Mouse (Mus musculus) fat pad, adult 2 months (tissue): ENCODE results near the gene 3110018I06Rik.

ENCODE experiments used
- DNase-seq: peaks from one replicate; pipeline ENCODE4 v3.0.0-alpha.2; 2011; ENCODE audit warnings: low read depth, low spot score; ENCODE audit errors: extremely low read depth

The 3110018I06Rik gene

GRCm38 (mm10) chr12:107488371-107488770 lies at the start of gene 3110018I06Rik:
3110018I06Rik (plus strand) TSS chr12:107488632.
- peak; percentile 67 for DNase-seq

- DNase-seq, result no peak
Measured at GRCm38 (mm10) chr12:107444681-107445080, 43.8 kb upstream of the 3110018I06Rik start.

- DNase-seq, result no peak
Measured at GRCm38 (mm10) chr12:107457835-107458234, 30.6 kb upstream of the 3110018I06Rik start.

GRCm38 (mm10) chr12:107464731-107465130 lies 23.7 kb upstream of the 3110018I06Rik start:
- DNase-seq, result no peak

GRCm38 (mm10) chr12:107476441-107477291 lies 11.8 kb upstream of the 3110018I06Rik start:
- no peak for DNase-seq

GRCm38 (mm10) chr12:107479350-107479749 lies 9.1 kb upstream of the 3110018I06Rik start:
- no peak for DNase-seq

GRCm38 (mm10) chr12:107483031-107483430 lies 5.4 kb upstream of the 3110018I06Rik start:
- no peak for DNase-seq

- no peak for DNase-seq
Measured at GRCm38 (mm10) chr12:107491344-107491743, 2.9 kb downstream of the 3110018I06Rik start.

- DNase-seq, result peak; percentile 56
Measured at GRCm38 (mm10) chr12:107496924-107497323, 8.5 kb downstream of the 3110018I06Rik start.

- DNase-seq, result peak; percentile 52
Measured at GRCm38 (mm10) chr12:107509661-107510237, 21.3 kb downstream of the 3110018I06Rik start.

GRCm38 (mm10) chr12:107511112-107511511 lies 22.7 kb downstream of the 3110018I06Rik start:
- DNase-seq, result no peak

GRCm38 (mm10) chr12:107516265-107517217 lies 28.1 kb downstream of the 3110018I06Rik start:
- no peak for DNase-seq

- no peak for DNase-seq
Measured at GRCm38 (mm10) chr12:107520941-107521340, 32.5 kb downstream of the 3110018I06Rik start.

- no peak for DNase-seq
Measured at GRCm38 (mm10) chr12:107528346-107528880, 40.0 kb downstream of the 3110018I06Rik start.

GRCm38 (mm10) chr12:107532871-107533270 lies 44.4 kb downstream of the 3110018I06Rik start:
- DNase-seq, result no peak
